Mouse (Mus musculus) fibroblast of lung, adult 2 months (primary cell): ENCODE measurements around the gene Nr2c1.
A peak's percentile ranks its signal among the peaks of the same experiment; 100 is the strongest.

Experiments
- DNase-seq: peaks from one replicate; pipeline ENCODE4 v3.0.0-alpha.2; 2011; ENCODE audit warnings: low read depth

Nr2c1 gene

GRCm38 (mm10) chr10:94138890-94139482 is 8.8 kb upstream of the Nr2c1 start:
- no peak for DNase-seq

GRCm38 (mm10) chr10:94140227-94140931 is 7.4 kb upstream of the Nr2c1 start:
- DNase-seq, result no peak

GRCm38 (mm10) chr10:94142427-94142826 is 5.4 kb upstream of the Nr2c1 start:
- DNase-seq, result no peak

GRCm38 (mm10) chr10:94144581-94144980 is 3.2 kb upstream of the Nr2c1 start:
- no peak for DNase-seq

GRCm38 (mm10) chr10:94147391-94147755 is 450 bp upstream of the Nr2c1 start:
- DNase-seq, result peak; percentile 46

- DNase-seq, result no peak
These were observed 3.7 kb downstream of the Nr2c1 start for GRCm38 (mm10) chr10:94151488-94151887.

- DNase-seq, result no peak
These were observed 6.0 kb downstream of the Nr2c1 start for GRCm38 (mm10) chr10:94153841-94154240.

- no peak for DNase-seq
These were observed 11.1 kb downstream of the Nr2c1 start for GRCm38 (mm10) chr10:94158962-94159361.

- DNase-seq, result no peak
These were observed 11.6 kb downstream of the Nr2c1 start for GRCm38 (mm10) chr10:94159406-94159805.

GRCm38 (mm10) chr10:94161051-94161765 is 13.4 kb downstream of the Nr2c1 start:
- no peak for DNase-seq

- DNase-seq, result no peak
These were observed 14.2 kb downstream of the Nr2c1 start for GRCm38 (mm10) chr10:94162031-94162430.

GRCm38 (mm10) chr10:94164104-94164845 is 16.5 kb downstream of the Nr2c1 start:
- no peak for DNase-seq

GRCm38 (mm10) chr10:94165426-94165825 is 17.6 kb downstream of the Nr2c1 start:
- no peak for DNase-seq

- DNase-seq, result no peak
These were observed 19.4 kb downstream of the Nr2c1 start for GRCm38 (mm10) chr10:94167051-94167750.

- DNase-seq, result peak; percentile 43
These were observed 23.8 kb downstream of the Nr2c1 start for GRCm38 (mm10) chr10:94171440-94172130.

- DNase-seq, result no peak
These were observed 24.3 kb downstream of the Nr2c1 start for GRCm38 (mm10) chr10:94172137-94172536.

GRCm38 (mm10) chr10:94172706-94173105 is 24.9 kb downstream of the Nr2c1 start:
- no peak for DNase-seq

- no peak for DNase-seq
These were observed 26.8 kb downstream of the Nr2c1 start for GRCm38 (mm10) chr10:94174652-94175051.

- DNase-seq, result no peak
These were observed 35.4 kb downstream of the Nr2c1 start for GRCm38 (mm10) chr10:94183199-94183598.

- DNase-seq, result peak; percentile 81
These were observed 50.9 kb downstream of the Nr2c1 start, which contains the start of gene Ndufa12 for GRCm38 (mm10) chr10:94198482-94199405. Gene Ndufa12, plus strand, starts transcription at chr10:94198720.
